Mouse (Mus musculus) adrenal gland (tissue): ENCODE results near the gene Kalrn.

Experiments
- intact Hi-C: fragments of 180-260 bp; cut with DNase I; formaldehyde crosslinking; loops from one replicate; pipeline ENCODE4 v1.15.1; 2025

The Kalrn gene

DNA sequence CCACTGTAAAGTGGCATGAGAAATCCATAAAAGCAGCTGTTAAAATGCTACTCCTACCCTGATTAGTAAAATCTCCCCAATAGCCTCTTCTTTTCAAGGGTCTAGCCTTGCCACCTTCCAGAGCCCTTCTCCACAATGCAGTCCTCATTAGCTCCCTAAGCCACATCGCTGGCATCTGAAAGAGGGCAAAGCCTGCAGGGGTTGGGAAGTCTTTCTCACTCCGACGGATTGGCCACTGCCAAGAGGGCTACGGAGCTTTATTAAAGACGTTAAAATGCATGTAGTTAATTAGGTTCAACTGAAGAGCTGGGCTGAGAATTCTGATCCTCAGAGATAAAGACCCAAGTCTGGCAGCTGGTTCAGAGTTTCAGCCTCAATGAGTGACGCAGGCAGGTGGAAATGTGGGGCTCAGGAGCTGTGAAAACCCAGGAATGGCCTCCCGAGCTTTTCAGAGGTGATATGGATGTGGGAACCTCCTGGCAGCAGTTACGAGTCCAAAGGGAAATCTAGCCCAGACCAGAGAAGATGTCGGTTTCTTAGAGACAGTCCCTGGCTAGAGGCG, 569.7 kb downstream of the Kalrn start:
- intact Hi-C loops: no loop called here

DNA sequence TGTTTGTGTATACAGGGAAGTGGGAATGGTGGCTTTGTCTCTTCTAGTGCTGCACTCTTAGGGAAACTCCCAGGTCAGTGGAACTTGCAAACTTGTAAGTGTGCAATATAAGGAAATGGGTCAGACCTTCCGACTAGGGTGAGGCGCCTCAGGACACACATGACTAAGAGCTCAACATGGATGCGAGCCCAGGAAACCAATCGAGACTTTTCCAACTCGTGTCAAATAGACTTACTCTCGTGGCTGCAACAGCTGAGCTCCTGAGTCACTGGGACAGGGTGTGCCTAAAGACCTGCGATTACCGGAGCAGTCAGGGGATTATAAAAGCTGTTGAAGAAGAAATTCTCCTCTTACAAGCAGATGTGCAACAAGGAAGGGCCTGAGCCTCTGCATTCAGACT, 572.6 kb downstream of the Kalrn start:
- intact Hi-C loops: no loop called here

DNA sequence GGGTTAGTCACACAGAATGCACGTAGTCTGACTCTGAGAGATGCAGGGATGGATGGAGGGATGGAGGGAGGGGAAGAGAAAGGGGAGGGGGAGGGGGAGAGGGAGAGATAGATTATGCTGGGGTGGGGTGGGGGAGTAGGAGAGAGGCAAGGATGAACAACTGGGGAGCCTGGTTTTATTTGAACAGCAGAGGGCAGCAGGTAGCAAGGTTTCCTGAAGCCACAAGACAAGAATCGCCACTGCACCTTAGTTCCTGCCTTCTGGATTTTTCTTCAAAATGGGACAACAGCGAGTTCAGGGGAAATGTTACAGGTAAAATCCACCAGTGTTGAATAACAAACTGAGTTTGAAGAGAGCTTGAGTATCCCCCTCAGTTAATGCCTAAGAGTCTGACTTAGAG, 573.9 kb downstream of the Kalrn start:
- intact Hi-C loops: loop anchor here (1.0 kb wide), 1 partner anchor 115 kb away; no protein-coding TSS in a partner anchor

DNA sequence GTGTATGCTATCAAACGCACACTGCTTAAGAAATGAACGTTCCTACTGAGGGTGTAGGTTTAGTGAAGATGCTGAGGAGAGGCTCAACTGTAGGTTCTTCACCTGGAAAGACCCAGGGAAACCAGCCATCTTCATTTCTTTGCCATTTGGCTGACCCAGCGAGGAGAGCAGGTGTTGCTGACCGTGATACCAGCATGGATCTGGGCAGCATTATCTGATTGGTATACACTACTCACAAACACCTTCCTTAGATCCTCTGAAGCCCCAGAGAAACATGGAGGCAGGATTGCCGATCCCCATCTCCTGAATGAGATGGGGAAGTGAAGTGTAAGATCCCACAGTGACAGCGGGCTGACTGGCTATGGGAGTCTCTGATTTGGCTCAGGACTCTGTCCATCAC, 575.3 kb downstream of the Kalrn start:
- intact Hi-C loops: no loop called here

DNA sequence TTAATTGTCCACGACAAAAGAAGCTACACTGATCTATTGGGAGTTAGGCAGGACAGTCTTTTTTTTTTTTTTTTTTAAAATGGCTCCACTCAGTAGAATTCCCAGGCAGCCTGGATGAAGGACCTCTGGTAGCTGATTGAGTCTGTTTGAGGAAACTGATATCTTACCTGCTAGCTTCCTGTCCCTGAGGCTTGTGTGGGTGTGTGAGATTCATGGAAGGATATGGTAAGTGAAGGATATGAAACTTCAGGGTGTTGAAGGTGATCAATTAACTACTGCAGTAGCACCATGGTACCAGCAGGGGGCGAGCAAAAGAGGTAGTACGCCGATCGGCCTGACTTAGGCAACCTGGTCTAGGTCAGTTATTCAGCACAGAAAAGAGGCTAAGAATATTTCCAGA, 577.3 kb downstream of the Kalrn start:
- intact Hi-C loops: no loop called here

DNA sequence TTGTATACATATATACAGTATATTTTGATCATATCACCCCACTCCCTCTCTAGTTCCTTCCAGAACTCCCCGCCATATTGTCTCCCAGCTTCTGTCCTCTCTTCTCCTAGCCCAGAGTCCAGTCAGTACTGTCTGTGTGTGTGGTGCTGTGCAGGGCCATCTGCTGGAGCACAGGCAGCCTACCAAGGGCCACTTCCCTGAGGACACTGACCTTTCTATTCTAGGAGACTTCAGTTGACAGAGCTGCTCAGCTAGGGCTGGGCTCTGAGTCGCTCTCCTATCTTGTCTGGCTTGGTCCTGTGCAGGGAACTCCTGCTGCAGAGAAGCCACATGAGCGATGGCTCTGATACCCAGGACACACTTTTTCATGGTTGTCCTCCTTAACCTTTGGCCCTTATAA, 577.8 kb downstream of the Kalrn start:
- intact Hi-C loops: no loop called here

DNA sequence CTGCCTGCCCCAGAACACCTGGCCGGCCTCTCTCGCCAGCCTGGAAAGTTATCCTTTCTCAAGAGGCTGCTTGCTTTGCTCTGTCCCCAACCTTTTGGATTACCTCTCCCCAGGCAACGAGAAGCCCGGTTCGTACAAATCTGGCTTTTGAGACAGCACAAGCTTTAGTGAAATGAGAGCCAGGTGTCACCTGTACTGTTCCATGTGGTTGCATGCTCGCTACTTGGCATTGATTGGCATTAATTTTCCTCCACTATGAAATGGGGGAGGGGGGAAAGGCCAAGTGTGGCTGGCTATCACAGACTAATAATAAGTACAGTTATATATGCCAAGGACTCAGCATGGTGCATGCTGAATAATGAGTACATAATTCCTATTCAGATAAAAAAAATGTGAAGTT, 579.0 kb downstream of the Kalrn start:
- intact Hi-C loops: no loop called here

DNA sequence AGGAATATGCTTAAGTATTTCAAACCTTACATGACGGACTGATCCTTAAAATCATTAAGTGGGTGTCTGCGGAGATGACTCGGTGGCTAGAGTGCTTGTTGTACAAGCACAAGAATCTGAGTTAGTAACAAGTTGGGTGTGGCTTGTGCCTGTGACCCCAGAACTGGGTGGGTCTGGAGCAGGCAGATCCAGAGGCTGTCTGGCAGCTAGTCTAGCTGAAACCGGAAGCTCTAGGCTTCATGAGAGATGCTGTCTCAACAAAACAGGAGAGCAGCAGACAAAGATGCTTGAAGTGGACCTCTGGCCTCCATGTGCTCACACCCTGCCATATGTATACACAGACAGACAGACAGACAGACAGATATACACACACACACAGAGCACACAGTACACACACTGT, 582.6 kb downstream of the Kalrn start:
- intact Hi-C loops: no loop called here

DNA sequence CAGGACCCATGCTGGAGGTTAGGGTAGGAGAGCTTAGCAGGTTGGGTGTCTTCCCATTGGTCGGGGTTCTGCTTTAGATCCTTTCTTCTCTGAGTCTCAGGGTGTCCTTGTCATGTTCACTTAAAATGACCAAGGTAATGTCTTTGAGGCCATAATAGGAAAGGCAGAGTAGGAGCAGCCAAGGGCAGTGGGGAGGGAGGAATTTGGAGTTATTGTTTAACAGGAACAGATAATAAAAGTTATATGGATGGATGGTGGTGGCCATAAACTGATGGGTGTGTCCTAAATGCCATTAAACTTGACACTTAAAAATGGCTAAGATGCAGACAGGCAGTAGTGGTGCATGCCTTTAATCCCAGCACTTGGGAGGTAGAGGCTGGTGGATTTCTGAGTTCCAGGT, 584.2 kb downstream of the Kalrn start:
- intact Hi-C loops: no loop called here

DNA sequence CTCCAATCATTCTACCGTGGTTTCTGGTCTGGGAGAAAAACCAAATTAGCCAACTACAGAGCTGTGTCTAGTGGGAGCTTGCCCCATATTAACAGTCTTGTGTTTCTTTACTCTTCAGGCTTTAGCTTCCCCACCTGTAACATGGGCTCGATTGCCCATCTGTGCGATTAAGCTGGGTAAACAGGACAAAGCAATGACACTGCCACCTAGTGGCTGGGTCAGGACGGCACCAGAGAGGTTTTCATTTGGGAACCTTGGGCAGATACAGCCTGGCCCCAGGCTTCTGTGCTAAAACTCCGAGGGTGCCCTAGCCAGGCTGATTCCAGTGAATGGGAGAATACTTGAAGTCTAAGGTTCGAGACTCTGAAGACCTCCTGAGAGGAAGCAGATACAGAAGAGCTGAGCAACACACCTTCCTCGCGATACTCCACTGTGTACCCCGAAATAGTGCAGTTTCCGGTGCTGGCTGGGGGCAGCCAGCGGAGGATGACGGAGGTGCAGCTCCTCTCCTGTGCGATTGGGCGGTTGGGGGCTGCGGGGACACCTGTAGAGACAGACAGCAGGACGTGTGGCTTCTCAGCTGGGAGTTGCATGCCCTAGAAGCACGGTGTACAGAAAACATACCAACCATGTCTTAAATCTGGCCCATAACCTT, 584.8 kb downstream of the Kalrn start:
- intact Hi-C loops: loop anchor here (1.0 kb wide), 1 partner anchor 168 kb away; no protein-coding TSS in a partner anchor

DNA sequence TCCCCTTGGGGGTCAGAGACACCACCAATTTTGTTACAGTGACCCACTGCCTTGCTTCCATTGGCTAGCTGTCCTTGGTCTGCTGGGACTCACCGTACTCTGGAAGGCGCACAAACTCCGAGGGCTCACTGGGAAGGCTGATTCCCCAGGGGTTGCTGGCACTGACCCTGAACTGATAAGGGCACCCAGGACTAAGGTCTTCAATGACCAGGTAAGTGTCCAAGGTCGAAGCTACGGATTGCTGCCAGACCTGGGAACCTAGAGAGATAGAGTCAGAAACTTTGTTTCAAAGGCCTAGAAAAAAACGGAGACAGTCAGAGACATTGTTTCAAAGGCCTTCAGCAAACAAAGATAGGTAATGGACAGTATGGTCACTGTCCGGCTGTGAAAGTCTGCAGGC, 586.3 kb downstream of the Kalrn start:
- intact Hi-C loops: no loop called here

DNA sequence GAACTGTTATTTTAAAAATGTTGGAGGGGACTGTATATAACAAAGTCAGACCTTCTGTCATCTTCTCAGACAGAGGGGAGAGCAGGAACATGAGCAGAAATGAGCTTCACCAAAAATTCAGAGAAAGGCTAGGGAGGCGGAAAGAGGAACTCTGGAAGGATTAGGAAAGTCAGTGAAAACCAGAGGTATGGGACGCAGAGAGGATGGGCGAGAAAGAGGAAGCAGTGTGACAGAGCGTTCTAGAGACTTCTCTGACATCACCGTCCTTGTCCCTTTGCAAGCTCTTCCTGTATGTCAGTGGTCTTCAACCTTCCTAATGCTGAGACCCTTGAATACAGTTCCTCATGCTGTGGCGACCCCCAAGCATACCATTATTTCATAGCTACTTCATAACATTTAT, 588.0 kb downstream of the Kalrn start:
- intact Hi-C loops: no loop called here

DNA sequence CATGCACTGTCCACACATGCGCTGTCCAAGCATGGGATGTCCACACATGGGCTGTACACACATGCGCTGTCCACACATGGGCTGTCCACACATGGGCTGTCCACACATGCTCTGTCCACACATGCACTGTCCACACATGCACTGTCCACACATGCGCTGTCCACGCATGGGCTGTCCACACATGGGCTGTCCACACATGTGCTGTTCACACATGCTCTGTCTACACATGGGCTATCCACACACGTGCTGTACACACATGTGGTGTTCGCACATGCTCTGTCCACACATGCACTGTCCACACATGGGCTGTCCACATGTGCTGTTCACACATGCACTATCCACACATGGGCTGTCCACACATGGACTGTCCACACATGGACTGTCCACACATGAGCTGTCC, 589.6 kb downstream of the Kalrn start:
- intact Hi-C loops: no loop called here

DNA sequence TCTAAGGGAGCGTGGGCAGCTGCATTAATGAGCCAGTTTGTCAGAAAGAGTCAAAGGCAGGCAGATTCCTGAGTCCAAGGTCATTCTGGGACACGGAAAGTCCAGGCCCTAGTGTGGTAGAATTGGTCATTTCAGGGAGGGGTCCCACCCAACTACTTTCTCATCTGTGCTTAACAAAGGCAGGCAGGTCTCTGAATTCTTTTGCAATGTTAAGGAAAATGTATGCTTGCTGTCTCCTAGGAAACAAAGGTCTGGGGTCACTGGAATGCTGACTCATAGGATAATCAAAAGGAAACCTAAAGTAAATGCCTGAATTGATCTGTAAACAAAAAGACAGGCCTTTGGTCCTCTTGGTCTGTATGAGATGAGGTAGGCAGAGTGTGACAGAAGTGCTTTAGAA, 593.5 kb downstream of the Kalrn start:
- intact Hi-C loops: no loop called here

DNA sequence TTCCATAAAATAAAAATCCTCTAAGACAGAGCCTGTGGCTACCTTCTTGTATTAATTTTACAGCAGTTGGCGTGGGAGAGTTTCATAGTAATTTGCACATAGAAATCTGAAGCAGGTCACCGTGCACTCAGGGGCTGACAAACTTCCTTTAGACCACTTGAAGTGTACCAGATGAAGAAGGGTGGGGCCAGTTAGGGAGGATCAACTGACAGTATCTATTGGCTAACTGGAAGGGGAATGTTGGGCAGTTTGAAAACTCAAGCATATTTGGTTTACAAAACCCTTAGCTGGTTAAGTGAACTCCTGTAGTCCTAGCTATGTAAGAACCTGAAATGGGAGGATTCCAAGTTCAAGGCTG, 606.1 kb downstream of the Kalrn start:
- intact Hi-C loops: no loop called here

DNA sequence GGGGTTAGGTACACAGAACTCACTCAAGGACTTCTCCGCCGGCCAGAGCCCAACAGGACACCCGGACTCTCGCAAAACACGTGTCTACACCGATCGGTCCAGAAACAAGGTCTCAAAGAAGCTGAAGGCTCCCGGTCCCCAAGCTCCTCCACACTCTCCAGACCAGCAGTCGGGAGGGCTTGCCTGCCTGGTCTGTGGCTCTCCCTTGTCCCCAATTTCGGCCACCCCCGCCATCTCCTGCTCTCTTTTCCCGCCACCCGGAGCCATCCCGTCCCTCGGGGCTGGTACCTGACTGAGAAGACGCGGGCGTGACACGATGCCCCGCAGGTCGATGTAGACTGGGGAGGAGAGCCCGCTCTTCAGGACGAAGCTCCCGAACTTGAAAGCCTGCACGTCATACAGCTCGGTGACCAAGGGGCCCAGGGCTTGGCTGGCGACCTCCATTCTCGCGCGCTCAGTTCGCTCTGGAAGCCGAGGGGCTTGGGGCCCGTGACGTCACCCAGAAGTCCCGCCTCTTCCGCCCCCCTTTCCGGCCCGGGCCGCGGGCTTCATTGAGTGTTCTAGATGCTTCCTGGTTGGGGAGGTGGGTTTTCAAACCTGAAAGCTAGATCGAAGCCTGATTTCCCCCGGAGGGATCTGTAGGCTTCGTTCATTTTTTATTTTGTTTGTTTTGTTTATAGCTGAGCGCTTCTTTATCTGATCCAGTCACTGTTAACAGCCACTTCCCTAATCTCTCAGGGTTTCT, 606.6 kb downstream of the Kalrn start, which contains the start of gene Umps:
Gene Umps, minus strand, starts transcription at position 501 of the 745 bp plus-strand sequence.
- intact Hi-C loops: no loop called here

DNA sequence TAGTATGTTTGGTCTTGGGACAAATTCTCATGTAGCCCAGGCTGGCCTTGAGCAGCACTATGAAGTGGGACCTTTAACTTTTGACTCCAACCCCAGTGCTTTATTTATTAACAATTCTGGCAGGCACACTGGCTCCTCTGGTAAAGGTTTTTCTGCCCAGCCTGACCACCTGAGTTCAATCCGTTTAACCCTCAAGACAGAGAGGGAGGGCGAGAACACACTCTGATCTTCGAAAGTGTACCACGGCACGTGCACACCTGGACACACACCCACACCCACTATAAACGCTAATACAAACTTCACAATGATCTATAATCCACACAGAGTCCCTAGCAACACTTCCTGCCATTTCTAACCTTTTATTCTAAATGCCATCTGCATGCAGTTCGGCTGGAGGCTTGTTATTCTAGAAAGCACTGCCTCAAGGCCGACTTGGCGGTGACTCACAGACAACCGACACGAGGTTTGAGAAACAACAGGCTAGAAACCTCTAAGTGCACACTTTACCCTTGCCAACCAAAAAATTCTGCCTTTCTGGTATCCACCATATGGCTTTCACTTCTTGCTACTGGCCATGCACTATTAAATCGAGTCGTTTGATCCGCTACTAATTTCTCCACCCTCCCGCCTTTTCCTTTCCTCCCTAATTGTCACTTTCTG, 607.3 kb downstream of the Kalrn start:
- intact Hi-C loops: no loop called here

DNA sequence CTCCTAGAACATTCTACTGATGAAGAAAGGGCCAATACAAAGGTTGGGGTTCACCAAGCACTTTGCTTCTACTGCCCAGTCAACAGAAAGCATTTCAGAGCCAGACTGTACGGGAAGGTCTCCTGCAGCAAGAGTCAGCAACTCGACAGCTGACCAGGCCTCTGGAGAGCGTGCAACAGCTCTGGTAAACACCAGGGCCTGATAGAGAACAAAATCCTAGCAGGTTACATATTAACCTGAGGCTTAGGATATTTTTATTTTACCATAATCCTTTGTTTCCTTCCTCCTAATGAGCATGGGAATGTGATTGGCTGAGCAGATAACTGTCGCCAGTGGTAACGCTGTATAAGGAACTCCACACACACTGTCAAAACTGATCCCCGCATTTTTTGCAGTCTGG, 609.8 kb downstream of the Kalrn start:
- intact Hi-C loops: no loop called here

DNA sequence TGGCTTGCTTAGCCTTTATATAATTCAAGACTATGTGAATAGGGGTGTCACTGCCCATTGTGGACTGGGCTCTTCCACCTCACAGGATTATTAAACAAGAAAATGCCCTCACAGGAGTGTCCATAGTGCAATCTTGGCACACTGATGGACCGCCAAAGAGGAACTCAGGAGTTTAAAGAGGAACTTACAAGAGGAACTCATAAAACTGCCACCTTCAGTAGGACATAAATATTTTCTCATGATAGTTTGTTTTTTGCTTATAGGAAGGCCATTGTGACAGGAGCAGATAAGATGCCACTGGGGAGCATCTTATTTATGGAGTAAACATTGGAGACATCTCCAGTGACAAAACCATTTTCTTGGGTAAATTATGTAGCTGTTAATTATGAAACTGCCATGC, 618.5 kb downstream of the Kalrn start:
- intact Hi-C loops: no loop called here

DNA sequence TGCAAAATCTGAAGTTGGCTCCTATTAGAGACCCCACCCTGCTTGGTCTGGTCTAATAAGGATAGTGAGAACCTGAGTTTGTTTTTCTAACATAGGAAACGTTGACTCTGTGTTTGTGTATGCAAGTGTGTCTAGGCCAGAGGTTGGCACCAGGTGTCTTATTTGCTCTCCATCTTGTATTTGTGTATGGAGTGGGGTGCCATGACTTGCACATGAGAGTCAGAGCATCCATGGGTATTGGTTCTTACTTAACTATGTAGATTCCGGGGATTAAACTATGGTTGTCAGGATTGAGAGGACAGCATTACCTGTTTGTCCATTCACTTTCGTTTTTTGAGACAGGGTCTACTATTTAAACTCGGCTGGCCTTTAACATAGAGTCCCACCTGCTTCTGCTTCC, 620.3 kb downstream of the Kalrn start:
- intact Hi-C loops: no loop called here

DNA sequence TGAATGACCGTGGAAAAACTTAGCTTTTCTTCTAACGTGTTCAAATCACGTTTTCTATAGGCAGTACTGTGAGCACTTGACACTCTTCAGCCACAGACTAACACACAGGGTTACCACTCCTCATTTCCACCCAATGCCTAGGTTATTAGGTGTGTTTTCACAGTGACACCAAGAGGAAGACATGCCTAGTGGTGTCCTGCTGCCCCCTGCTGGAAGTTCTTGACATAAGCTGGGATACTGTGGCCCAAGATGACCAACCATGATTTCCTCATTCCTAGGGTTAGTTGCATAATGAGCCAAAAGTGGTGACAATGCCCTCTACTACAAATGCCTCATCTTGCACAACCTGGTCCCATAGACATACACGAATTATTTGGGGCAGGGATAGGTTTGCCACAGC, 622.5 kb downstream of the Kalrn start:
- intact Hi-C loops: loop anchor here (2.0 kb wide), 1 partner anchor 130 kb away; no protein-coding TSS in a partner anchor

DNA sequence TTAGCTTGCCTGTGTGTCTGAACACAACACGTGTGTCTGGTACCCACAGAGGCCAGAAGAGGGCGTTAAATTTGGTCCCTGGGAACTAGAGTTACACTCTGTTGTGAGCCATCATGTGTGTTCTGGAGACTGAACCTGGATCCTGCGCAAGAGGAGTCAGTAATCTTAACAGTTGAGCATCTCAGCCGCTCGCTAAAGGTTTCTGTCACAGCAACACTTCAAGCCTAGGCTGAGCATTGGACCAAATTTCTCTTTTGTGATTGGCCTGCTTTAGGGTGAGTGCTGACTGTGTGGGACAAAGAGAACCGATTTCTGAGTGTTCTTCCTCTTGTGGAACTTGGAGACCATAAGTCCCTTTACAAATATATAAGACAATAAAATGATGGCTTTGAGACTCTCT, 622.9 kb downstream of the Kalrn start:
- intact Hi-C loops: loop anchor here (2.0 kb wide), 1 partner anchor 130 kb away; no protein-coding TSS in a partner anchor
